Mouse (Mus musculus): Measurements from ENCODE around the gene Trim14.

DNA sequence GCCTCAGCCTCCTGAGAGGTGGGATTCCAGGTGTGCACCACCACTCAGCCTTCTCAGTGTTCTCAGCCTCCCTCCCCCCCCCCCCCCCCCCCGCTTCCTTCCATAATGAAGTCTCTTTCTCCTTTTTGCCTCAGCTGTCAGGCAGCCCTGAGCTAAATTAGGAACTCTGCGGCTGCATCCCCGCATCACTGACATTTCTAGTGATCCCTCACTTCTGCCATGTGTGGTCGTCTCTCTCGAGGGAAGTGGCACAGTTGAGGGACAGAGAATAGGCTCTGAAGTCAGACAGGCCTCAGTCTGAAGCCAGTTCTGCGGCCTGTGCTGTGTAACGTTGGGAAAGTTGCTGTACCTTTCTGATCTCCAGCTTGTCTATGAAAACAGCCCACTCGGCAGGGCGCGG is 14.0 kb upstream of the Trim14 start:
- TF ChIP-seq POLR2A (IDR thresholded peaks at IDR 0.05; ENCODE audit: low read depth, low read length) (no peak), RAD21 (IDR thresholded peaks at IDR 0.05; ENCODE audit: low read depth, low read length) (no peak), USF2 (conservative IDR thresholded peaks at IDR 0.05; ENCODE audit: low read depth, low read length) (no peak), EP300 (IDR thresholded peaks at IDR 0.05; ENCODE audit: low read length) (no peak)

Data from CH12.LX (cell line).